Mouse (Mus musculus) heart, postnatal 0 days (tissue): ENCODE results near the gene Speg.

Source experiments
- CTCF ChIP-seq: IDR thresholded peaks from 2 replicates; pipeline ENCODE4 v1.5.1; 2016; ENCODE audit warnings: antibody characterized with exemption, control low read depth, low read depth
- EP300 ChIP-seq: IDR thresholded peaks from 2 replicates; pipeline ENCODE4 v1.6.1; 2016; ENCODE audit warnings: antibody characterized with exemption, low read depth

DNA sequence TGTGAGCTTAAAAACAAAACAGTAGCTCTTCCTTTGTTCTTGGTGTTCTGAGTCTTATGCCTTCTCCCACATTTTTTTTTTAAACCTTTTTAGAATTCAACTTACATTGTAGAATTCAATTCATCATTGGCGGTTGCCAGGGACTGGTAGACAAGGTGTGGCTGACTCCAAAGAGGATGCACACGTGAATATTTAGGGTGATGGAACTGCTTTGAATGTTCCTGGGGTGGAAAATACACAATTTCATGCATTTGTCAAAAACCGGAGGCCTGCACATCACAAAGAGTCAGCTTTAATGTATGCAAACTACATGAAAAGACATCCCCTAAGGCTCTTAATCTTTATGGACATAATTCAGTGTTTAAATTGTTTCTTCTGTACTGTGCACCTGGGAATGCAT lies 1.8 kb upstream of the Speg start:
- no peak for TF ChIP-seq EP300
- no peak for TF ChIP-seq CTCF
